Comparison of ENCODE assay signal across 12 mouse cellular contexts in genomic region chr1:61313196-61313595, GRCm38 (mm10).
"Had no signal": no experiment of that assay in that cellular context is flagged by ENCODE, and none has a peak within 500 bp of the region (broad histone marks: within the 10 kb centered on the region; RNA-seq: fewer than 3 reads in every experiment).

No protein-coding gene starts in this region.

- DNase-seq: left cerebral cortex, postnatal 4 days; liver; liver, embryonic 13.5 days; liver, postnatal 0 days; lung, adult 18-20 months; lung, adult 2 months; lung, embryonic 14.5 days; lung, postnatal 10 days; lung, postnatal 14 days; lung, postnatal 36 days; lung, postnatal 4 days; midbrain, embryonic 14.5 days had no signal
